Mouse (Mus musculus): Measurements from ENCODE around the gene Ctsg.

DNA sequence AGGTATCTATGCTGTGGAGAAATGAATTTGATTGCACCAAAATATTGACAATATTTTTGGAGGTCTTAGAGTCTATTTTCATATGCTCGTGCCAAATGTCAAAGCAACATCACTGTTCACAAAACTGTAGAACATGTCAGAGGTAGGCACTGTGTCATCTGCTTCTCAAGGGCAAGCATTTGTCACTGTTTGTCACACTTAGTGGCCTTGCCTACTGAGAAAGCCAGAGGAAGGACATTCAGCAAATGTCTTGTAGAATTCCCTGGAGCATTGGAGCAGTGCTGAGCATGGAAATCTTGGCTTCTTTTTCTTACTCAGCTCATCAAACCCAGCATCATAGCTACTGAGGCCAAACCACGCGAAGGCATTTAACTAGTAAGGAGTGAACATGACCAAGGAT, 21.1 kb upstream of the Ctsg start:
- TF ChIP-seq CTCF (conservative IDR thresholded peaks at IDR 0.05; ENCODE audit: low read length) (no peak), POU5F1 (IDR thresholded peaks at IDR 0.05; ENCODE audit: borderline replicate concordance, low read length) (no peak)

Measured in E14TG2a.4 (cell line).